Mouse (Mus musculus): Measurements from ENCODE around the gene Cry2. TPM values are rescaled to one million over a fixed set of nuclear protein-coding genes. Genes with fewer than 3 reads are reported as not detected.

Cry2 gene
- polyA plus RNA-seq, 1 experiment from 2014 or later, result 17.7 TPM

DNA sequence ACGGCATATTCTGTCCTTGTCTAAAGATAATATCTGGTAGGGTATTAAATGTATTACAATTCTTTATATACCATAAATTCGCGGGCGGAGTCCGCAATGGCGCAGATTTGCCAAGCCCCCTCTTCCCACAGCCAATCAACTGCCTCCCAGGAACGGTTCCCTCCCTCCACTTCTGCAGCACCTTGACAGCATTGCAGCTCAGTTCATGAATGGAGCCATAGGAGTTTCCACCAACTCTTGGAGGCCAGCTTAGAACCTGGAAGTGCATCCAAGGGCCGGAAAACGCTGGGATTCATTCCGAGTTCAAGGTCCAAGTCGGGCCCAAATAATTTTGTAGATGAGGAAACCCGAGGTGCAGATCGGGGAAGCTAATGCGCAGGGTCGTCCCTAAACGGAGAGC, 59.3 kb downstream of the Cry2 start, which contains the start of the genes Pex16 and Large2:
Pex16 (plus strand) TSS at position 163 of the 400 bp plus-strand sequence.
Large2 (minus strand) TSS at position 356 of the 400 bp plus-strand sequence.
- Histone ChIP-seq H3K27me3 (ENCODE audit: control insufficient read depth, insufficient read depth, low read length) (peaks cover 38% of the 10 kb centered on the region), H3K4me2 (peak within 1 kb of the TSS; percentile 98), H3K9me3 (replicated peaks; ENCODE audit: control insufficient read depth, low read length) (no peaks in the 10 kb centered on the region), H3K4me3 (ENCODE audit: low read depth, low read length) (peak within 1 kb of the TSS; percentile 75), H3K9ac (ENCODE audit: low read depth, low read length) (peak within 1 kb of the TSS; percentile 77), H3K36me3 (ENCODE audit: control insufficient read depth, insufficient read depth, low read length) (peaks cover 6% of the 10 kb centered on the region; the same call in 1 of the 2 replicates), H3K4me1 (ENCODE audit: control insufficient read depth, insufficient read depth, low read length) (peaks cover 26% of the 10 kb centered on the region), H3K27ac (ENCODE audit: low read depth, low read length) (peak within 1 kb of the TSS; percentile 88)
- ATAC-seq (replicated peaks; ENCODE audit: insufficient number of reproducible peaks, low FRiP score, low TSS enrichment), result no peak
- WGBS (ENCODE audit: insufficient replicate concordance), result 5% methylated on average over 16 of the region's 16 CpGs

DNA sequence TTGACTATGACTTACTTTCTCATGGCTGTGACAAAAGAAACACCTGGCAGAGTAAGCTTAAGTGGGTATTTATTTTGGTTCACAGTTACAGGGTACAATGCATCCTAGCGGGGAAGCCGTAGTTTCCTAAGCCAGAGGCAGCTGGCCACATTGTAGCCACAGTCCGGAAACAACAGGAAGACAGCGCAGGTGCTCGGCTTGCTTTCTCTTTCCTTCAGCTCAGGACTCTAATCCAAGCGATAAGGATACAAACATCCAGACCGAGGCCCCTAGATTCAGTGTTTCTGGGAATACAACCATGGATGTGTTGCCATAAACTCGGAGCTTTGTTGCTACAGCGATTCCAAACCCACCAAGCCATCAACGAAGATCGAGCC, 60.4 kb downstream of the Cry2 start:
- H3K4me1 ChIP-seq (ENCODE audit: control insufficient read depth, insufficient read depth, low read length), result peaks cover 26% of the 10 kb centered on the region
- H3K4me2 ChIP-seq, result peak overlapping the region; percentile 98; the same call in 1 of the 2 replicates
- 74% methylated on average over 11 of the region's 11 CpGs for WGBS (ENCODE audit: insufficient replicate concordance)
- ATAC-seq (replicated peaks; ENCODE audit: insufficient number of reproducible peaks, low FRiP score, low TSS enrichment), result no peak
- H3K9me3 ChIP-seq (replicated peaks; ENCODE audit: control insufficient read depth, low read length), result no peaks in the 10 kb centered on the region
- no peak overlapping the region for H3K9ac ChIP-seq (ENCODE audit: low read depth, low read length)
- peaks cover 1% of the 10 kb centered on the region; the same call in 1 of the 2 replicates for H3K36me3 ChIP-seq (ENCODE audit: control insufficient read depth, insufficient read depth, low read length)
- no peak overlapping the region for H3K4me3 ChIP-seq (ENCODE audit: low read depth, low read length)
- no peak overlapping the region for H3K27ac ChIP-seq (ENCODE audit: low read depth, low read length)
- H3K27me3 ChIP-seq (ENCODE audit: control insufficient read depth, insufficient read depth, low read length), result peaks cover 49% of the 10 kb centered on the region

DNA sequence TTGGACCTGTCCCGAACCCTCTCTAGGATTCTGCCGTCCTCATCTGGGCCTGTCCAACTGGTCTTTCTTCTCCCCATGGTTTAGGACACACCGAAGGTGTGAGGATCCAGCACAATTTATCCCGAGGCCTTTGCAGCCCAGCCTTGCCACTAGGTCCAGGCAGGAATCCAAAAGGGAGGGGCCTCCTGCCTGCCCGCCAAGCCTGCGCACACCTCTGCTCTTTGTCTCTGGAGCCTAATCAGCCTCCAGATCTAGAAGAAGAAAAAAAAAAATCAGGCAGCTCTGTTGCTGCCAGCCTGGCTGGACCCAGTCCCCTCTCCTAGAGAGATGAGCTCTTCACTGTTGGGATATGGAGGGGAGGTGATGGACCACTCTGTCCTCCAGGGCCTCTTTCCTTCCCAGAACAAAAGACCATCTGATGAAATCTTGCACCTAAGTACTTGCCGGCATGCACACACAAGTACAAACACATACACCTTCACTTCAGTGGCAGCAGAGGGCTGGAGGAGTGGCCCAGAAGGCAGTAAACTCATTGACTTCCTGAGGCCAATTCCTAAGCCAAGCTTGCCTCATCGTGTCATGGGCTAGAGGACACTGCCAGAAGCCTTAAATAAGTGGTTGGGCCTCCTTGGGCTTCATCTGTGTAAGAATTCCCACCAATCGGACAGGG, 60.9 kb downstream of the Cry2 start:
- H3K9me3 ChIP-seq (replicated peaks; ENCODE audit: control insufficient read depth, low read length), result no peaks in the 10 kb centered on the region
- 57% methylated on average over 9 of the region's 9 CpGs for WGBS (ENCODE audit: insufficient replicate concordance)
- H3K4me3 ChIP-seq (ENCODE audit: low read depth, low read length), result no peak overlapping the region
- no peaks in the 10 kb centered on the region for H3K36me3 ChIP-seq (ENCODE audit: control insufficient read depth, insufficient read depth, low read length)
- peaks cover 26% of the 10 kb centered on the region for H3K4me1 ChIP-seq (ENCODE audit: control insufficient read depth, insufficient read depth, low read length)
- no peak overlapping the region for H3K27ac ChIP-seq (ENCODE audit: low read depth, low read length)
- peaks cover 51% of the 10 kb centered on the region for H3K27me3 ChIP-seq (ENCODE audit: control insufficient read depth, insufficient read depth, low read length)
- H3K4me2 ChIP-seq, result no peak overlapping the region
- ATAC-seq (replicated peaks; ENCODE audit: insufficient number of reproducible peaks, low FRiP score, low TSS enrichment), result no peak
- no peak overlapping the region for H3K9ac ChIP-seq (ENCODE audit: low read depth, low read length)

DNA sequence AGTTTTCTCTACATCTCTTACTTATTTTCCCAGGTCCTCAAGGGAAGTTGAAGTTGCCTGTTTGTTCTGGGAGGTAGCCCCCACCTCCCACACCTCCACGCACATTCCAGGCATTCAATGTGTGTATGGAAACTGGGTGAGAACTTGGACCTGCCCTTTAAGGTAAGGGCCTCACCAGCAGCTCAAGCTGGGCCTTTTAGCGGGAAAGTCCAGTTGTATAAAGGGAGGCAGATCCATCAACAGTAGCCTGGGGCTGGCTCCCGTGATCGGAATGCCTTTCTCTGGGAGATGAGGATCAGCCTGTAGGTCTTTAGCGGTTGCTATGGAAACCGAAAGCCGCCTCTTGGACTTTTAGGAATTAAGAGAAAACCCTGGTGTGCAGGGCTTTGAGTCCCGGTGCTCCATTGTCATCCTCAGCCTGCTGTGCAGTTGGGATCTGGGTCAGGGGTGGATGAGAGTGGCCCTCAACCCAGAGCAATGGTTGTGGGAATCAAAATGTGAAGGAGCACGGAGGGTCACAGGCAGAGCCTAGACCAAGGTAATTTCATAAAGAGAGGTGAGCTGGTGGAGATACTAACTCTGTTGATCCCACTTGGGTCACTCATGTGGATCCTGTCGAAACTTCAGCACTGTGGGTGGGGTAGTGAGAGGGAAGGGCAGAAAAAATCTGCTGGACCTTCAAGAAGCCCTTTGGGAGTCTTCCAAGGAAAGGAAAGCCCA, 61.7 kb downstream of the Cry2 start:
- WGBS (ENCODE audit: insufficient replicate concordance), result 27% methylated on average over 10 of the region's 10 CpGs
- H3K9ac ChIP-seq (ENCODE audit: low read depth, low read length), result no peak overlapping the region
- H3K4me3 ChIP-seq (ENCODE audit: low read depth, low read length), result no peak overlapping the region
- H3K9me3 ChIP-seq (replicated peaks; ENCODE audit: control insufficient read depth, low read length), result no peaks in the 10 kb centered on the region
- H3K27me3 ChIP-seq (ENCODE audit: control insufficient read depth, insufficient read depth, low read length), result peaks cover 51% of the 10 kb centered on the region
- no peaks in the 10 kb centered on the region for H3K36me3 ChIP-seq (ENCODE audit: control insufficient read depth, insufficient read depth, low read length)
- ATAC-seq (replicated peaks; ENCODE audit: insufficient number of reproducible peaks, low FRiP score, low TSS enrichment), result no peak
- H3K4me1 ChIP-seq (ENCODE audit: control insufficient read depth, insufficient read depth, low read length), result peaks cover 29% of the 10 kb centered on the region
- no peak overlapping the region for H3K4me2 ChIP-seq
- no peak overlapping the region for H3K27ac ChIP-seq (ENCODE audit: low read depth, low read length)

DNA sequence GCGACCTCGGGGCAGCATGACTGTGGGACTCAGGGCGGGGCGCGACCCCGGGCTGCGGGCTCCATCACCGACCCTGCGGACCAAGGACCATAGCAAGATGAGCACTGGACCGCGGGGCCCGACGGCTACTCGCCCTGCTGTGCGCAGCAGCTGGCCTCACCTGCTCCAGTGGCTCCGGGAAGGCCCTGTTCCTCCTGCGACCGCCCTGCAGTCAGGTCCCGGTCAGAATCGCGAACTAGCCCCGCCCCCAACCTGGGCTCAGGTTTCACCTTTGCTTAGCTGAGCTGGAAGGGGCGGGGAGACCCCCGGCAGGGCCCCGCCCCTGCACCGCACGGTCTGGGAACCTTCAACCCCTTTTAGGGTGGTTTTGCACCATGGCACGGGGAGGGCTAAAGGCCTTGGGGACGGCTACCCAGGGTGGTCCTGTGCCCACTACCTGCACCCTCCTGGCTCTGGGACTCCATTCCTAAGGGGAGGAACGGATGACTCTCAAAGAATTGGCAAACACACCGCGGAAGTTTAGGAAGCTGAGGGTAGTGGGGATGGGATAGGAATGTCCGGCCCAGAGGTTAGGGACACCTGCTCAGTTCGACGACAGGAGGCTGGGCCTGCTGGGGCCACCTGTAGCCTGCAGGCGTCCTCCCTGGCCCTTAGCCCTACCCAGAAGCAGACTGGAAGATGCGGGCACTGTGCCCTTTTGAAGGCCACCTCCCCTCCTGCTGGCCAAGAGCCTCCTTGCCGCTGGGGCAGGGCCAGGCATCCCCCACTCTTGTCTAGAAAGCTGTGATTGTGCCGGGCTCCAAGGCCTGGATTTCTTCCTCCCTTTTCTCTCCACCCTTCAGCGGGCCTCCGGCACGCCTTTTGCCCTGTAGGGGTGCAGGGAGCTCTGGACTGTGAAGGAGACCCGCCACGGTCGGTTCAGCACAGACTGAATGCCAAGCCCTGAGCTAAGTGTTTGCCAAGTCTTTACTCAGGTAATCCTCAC, 62.7 kb downstream of the Cry2 start:
- Histone ChIP-seq H3K4me2 (peak overlapping the region; percentile 85), H3K36me3 (ENCODE audit: control insufficient read depth, insufficient read depth, low read length) (no peaks in the 10 kb centered on the region), H3K9me3 (replicated peaks; ENCODE audit: control insufficient read depth, low read length) (no peaks in the 10 kb centered on the region), H3K4me3 (ENCODE audit: low read depth, low read length) (peak overlapping the region; percentile 46), H3K4me1 (ENCODE audit: control insufficient read depth, insufficient read depth, low read length) (peaks cover 25% of the 10 kb centered on the region), H3K9ac (ENCODE audit: low read depth, low read length) (peak overlapping the region; percentile 52; the same call in 1 of the 2 replicates), H3K27ac (ENCODE audit: low read depth, low read length) (no peak overlapping the region), H3K27me3 (ENCODE audit: control insufficient read depth, insufficient read depth, low read length) (peaks cover 55% of the 10 kb centered on the region)
- ATAC-seq (replicated peaks; ENCODE audit: insufficient number of reproducible peaks, low FRiP score, low TSS enrichment), result 0 out of 2 replicates have a peak, but pooled peaks have one; percentile 3
- WGBS (ENCODE audit: insufficient replicate concordance), result 5% methylated on average over 44 of the region's 45 CpGs

DNA sequence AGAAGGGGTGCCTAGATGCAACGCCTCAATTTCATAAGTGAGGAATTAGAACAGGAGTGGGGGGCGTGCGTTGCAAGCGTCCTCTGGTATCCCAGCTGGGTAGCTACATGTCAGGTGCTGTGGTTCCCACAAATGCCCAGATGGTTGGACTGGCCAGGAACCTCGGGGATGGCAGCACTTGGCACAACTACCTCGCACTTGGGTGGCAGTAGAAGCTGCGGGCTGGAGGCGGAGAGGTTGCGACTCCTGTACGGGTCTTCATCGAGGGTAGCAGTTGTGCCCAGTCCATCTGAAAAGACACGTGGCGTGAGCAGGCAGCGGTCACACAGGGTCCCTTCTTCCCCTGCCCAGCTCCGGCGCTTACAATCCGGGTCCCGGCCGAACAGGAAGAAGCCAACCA, 63.5 kb downstream of the Cry2 start:
- Histone ChIP-seq H3K27me3 (ENCODE audit: control insufficient read depth, insufficient read depth, low read length) (peaks cover 55% of the 10 kb centered on the region), H3K9ac (ENCODE audit: low read depth, low read length) (peak overlapping the region; percentile 52; the same call in 1 of the 2 replicates), H3K4me1 (ENCODE audit: control insufficient read depth, insufficient read depth, low read length) (peaks cover 20% of the 10 kb centered on the region), H3K36me3 (ENCODE audit: control insufficient read depth, insufficient read depth, low read length) (no peaks in the 10 kb centered on the region), H3K4me3 (ENCODE audit: low read depth, low read length) (peak overlapping the region; percentile 46), H3K27ac (ENCODE audit: low read depth, low read length) (no peak overlapping the region), H3K4me2 (peak overlapping the region; percentile 85), H3K9me3 (replicated peaks; ENCODE audit: control insufficient read depth, low read length) (no peaks in the 10 kb centered on the region)
- 13% methylated on average over 19 of the region's 19 CpGs for WGBS (ENCODE audit: insufficient replicate concordance)
- no peak for ATAC-seq (replicated peaks; ENCODE audit: insufficient number of reproducible peaks, low FRiP score, low TSS enrichment)

DNA sequence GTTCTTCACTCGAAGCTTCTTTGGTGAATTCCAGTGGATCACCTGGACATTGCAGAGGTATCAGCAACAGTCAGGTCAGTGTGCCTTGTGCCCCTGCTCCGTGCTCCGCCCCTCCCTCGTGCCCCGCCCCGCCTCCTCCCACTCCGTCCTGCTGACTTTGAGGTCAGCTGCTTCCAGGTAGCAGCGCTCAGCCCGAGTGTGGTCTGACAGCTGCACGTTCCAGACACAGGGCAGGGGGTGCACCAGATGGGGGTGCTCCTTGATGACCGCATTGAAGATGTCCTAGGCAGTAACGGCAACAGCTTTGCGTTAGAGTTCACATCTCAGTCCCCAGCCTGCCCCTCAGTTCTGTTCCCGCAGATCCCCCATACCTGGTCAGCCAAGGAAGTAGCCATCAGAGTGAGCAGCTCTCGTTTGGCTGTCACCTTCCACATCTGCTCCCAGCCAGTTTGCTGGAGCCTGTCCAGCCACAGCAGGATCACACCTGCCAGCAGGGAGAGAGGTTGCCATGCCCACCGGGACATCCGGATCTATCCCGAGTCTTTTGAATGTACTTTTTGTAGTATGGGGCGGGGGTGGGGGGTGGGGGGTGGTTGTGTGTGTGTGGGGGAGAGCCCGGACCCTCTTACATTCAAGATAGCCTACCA, 66.3 kb downstream of the Cry2 start:
- no peak overlapping the region for H3K4me3 ChIP-seq (ENCODE audit: low read depth, low read length)
- no peaks in the 10 kb centered on the region for H3K9me3 ChIP-seq (replicated peaks; ENCODE audit: control insufficient read depth, low read length)
- no peaks in the 10 kb centered on the region for H3K36me3 ChIP-seq (ENCODE audit: control insufficient read depth, insufficient read depth, low read length)
- no peak overlapping the region for H3K9ac ChIP-seq (ENCODE audit: low read depth, low read length)
- no peak overlapping the region for H3K4me2 ChIP-seq
- no peak overlapping the region for H3K27ac ChIP-seq (ENCODE audit: low read depth, low read length)
- WGBS (ENCODE audit: insufficient replicate concordance), result 27% methylated on average over 20 of the region's 20 CpGs
- ATAC-seq (replicated peaks; ENCODE audit: insufficient number of reproducible peaks, low FRiP score, low TSS enrichment), result no peak
- peaks cover 46% of the 10 kb centered on the region for H3K27me3 ChIP-seq (ENCODE audit: control insufficient read depth, insufficient read depth, low read length)
- peaks cover 18% of the 10 kb centered on the region for H3K4me1 ChIP-seq (ENCODE audit: control insufficient read depth, insufficient read depth, low read length)

DNA sequence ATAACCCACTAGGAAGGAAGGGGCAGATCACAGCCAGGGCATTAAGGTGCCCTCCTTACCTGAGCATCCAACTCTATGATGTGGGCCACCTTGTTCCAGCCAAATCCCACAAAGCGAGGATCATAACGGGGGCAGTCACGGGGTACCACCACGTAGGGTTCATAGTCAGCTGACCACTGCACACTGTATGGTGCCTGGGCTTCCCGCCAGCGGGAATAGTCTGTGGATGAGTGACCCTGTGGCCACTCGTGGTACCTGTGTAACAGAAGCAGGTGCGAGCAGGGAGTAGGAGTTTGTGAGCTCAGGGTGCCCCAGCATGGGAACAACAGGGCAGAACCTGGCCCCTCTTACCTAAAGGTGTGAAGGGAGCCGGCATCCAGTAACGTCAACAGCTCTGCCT, 68.3 kb downstream of the Cry2 start:
- H3K9ac ChIP-seq (ENCODE audit: low read depth, low read length), result no peak overlapping the region
- H3K4me2 ChIP-seq, result no peak overlapping the region
- WGBS (ENCODE audit: insufficient replicate concordance), result 84% methylated on average over 10 of the region's 10 CpGs
- no peak overlapping the region for H3K27ac ChIP-seq (ENCODE audit: low read depth, low read length)
- no peak for ATAC-seq (replicated peaks; ENCODE audit: insufficient number of reproducible peaks, low FRiP score, low TSS enrichment)
- 0 out of 2 replicates have a peak, but pooled peaks cover 3% of the 10 kb centered on the region for H3K36me3 ChIP-seq (ENCODE audit: control insufficient read depth, insufficient read depth, low read length)
- no peak overlapping the region for H3K4me3 ChIP-seq (ENCODE audit: low read depth, low read length)
- peaks cover 7% of the 10 kb centered on the region for H3K4me1 ChIP-seq (ENCODE audit: control insufficient read depth, insufficient read depth, low read length)
- H3K27me3 ChIP-seq (ENCODE audit: control insufficient read depth, insufficient read depth, low read length), result peaks cover 27% of the 10 kb centered on the region
- H3K9me3 ChIP-seq (replicated peaks; ENCODE audit: control insufficient read depth, low read length), result no peaks in the 10 kb centered on the region
